Mouse (Mus musculus) kidney, embryonic 16.5 days (tissue): ENCODE results near the gene Edc3. TPM values are rescaled to one million over a fixed set of nuclear protein-coding genes. Genes with fewer than 3 reads are reported as not detected.

Experiments
- ATAC-seq: fragments of 200-750 bp; cut with Nextera tagmentation; 2 replicates; pipeline ENCODE4 v1.8.0; 2017; ENCODE audit warnings: moderate TSS enrichment; ENCODE audit not compliant: low FRiP score, low TSS enrichment
- H3K27ac ChIP-seq: fragments of 300-500 bp; sonication (generic); 2 replicates; pipeline ENCODE4 v1.5.1; 2014; ENCODE audit warnings: low read length
- H3K27me3 ChIP-seq: fragments of 300-500 bp; sonication (generic); 2 replicates; pipeline ENCODE4 v1.6.1; 2014; ENCODE audit warnings: low read length, control low read depth, mixed read lengths; ENCODE audit not compliant: insufficient read depth
- H3K36me3 ChIP-seq: fragments of 300-500 bp; sonication (generic); 2 replicates; pipeline ENCODE4 v1.6.1; 2014; ENCODE audit warnings: low read length, control low read depth, mixed read lengths; ENCODE audit not compliant: insufficient read depth
- H3K4me1 ChIP-seq: fragments of 300-500 bp; sonication (generic); 2 replicates; pipeline ENCODE4 v1.6.1; 2014; ENCODE audit warnings: low read length, control low read depth, mixed read lengths; ENCODE audit not compliant: insufficient read depth
- H3K4me2 ChIP-seq: fragments of 300-500 bp; sonication (generic); replicated peaks from 2 replicates; pipeline ENCODE4 v1.6.1; 2014; ENCODE audit warnings: low read depth, low read length
- H3K4me3 ChIP-seq: fragments of 300-500 bp; sonication (generic); 2 replicates; pipeline ENCODE4 v1.5.1; 2014; ENCODE audit warnings: mild to moderate bottlenecking, low read length
- H3K9ac ChIP-seq: fragments of 300-500 bp; sonication (generic); replicated peaks from 2 replicates; pipeline ENCODE4 v1.6.1; 2014; ENCODE audit warnings: low read length
- H3K9me3 ChIP-seq: fragments of 300-500 bp; sonication (generic); 2 replicates; pipeline ENCODE4 v1.6.1; 2016; ENCODE audit warnings: low read length, control low read depth
- WGBS: fragments of 180-500 bp; shearing (Covaris S2); extraction: QIAGEN DNeasy Blood & Tissue Kit; methylation state at CpG from one replicate; pipeline ENCODE4 v1.1.7; 2014; 5-methylcytosine and 5-hydroxymethylcytosine counted together
- polyA plus RNA-seq: library from polyadenylated mRNA; unstranded; fragments of >200 nt; fragmentation: Nextera tagmentation; extraction: Ambion mirVana; gene quantifications from 2 replicates; pipeline ENCODE4 v1.2.1, GENCODE M21; 2015

Edc3 gene
- polyA plus RNA-seq, 1 experiment from 2014 or later, result 41.2 TPM

GRCm38 (mm10) chr9:57722371-57722770, 14.0 kb downstream of the Edc3 start:
- Histone ChIP-seq H3K4me2 (no peak overlapping the region), H3K27ac (no peak overlapping the region), H3K4me1 (no peaks in the 10 kb centered on the region), H3K4me3 (no peak overlapping the region), H3K27me3 (no peaks in the 10 kb centered on the region), H3K36me3 (peaks cover 32% of the 10 kb centered on the region), H3K9me3 (no peaks in the 10 kb centered on the region), H3K9ac (no peak overlapping the region)
- 94% methylated on average over 1 of the region's 1 CpGs for WGBS
- ATAC-seq, result no peak

GRCm38 (mm10) chr9:57723315-57723715, 15.0 kb downstream of the Edc3 start:
- Histone ChIP-seq H3K4me3 (no peak overlapping the region), H3K27me3 (no peaks in the 10 kb centered on the region), H3K27ac (no peak overlapping the region), H3K9ac (no peak overlapping the region), H3K9me3 (no peaks in the 10 kb centered on the region), H3K4me2 (no peak overlapping the region), H3K36me3 (peaks cover 36% of the 10 kb centered on the region), H3K4me1 (no peaks in the 10 kb centered on the region)
- WGBS, result 68% methylated on average over 5 of the region's 5 CpGs
- ATAC-seq, result no peak

GRCm38 (mm10) chr9:57723796-57724195, 15.5 kb downstream of the Edc3 start:
- H3K27ac ChIP-seq, result no peak overlapping the region
- H3K9ac ChIP-seq, result no peak overlapping the region
- peaks cover 32% of the 10 kb centered on the region for H3K36me3 ChIP-seq
- H3K4me1 ChIP-seq, result no peaks in the 10 kb centered on the region
- H3K9me3 ChIP-seq, result no peaks in the 10 kb centered on the region
- no peak overlapping the region for H3K4me3 ChIP-seq
- WGBS, result 88% methylated on average over 5 of the region's 5 CpGs
- ATAC-seq, result no peak
- H3K27me3 ChIP-seq, result no peaks in the 10 kb centered on the region
- no peak overlapping the region for H3K4me2 ChIP-seq

GRCm38 (mm10) chr9:57724701-57725100, 16.4 kb downstream of the Edc3 start:
- WGBS, result 94% methylated on average over 3 of the region's 3 CpGs
- no peak overlapping the region for H3K4me3 ChIP-seq
- ATAC-seq, result no peak
- H3K9ac ChIP-seq, result no peak overlapping the region
- H3K4me2 ChIP-seq, result no peak overlapping the region
- H3K27me3 ChIP-seq, result no peaks in the 10 kb centered on the region
- H3K27ac ChIP-seq, result no peak overlapping the region
- H3K36me3 ChIP-seq, result peaks cover 37% of the 10 kb centered on the region
- H3K9me3 ChIP-seq, result no peaks in the 10 kb centered on the region
- H3K4me1 ChIP-seq, result no peaks in the 10 kb centered on the region

GRCm38 (mm10) chr9:57728312-57728711, 20.0 kb downstream of the Edc3 start:
- H3K36me3 ChIP-seq, result peaks cover 30% of the 10 kb centered on the region
- H3K27me3 ChIP-seq, result no peaks in the 10 kb centered on the region
- 96% methylated on average over 1 of the region's 1 CpGs for WGBS
- no peak overlapping the region for H3K4me2 ChIP-seq
- no peaks in the 10 kb centered on the region for H3K4me1 ChIP-seq
- no peak for ATAC-seq
- H3K9ac ChIP-seq, result no peak overlapping the region
- H3K9me3 ChIP-seq, result no peaks in the 10 kb centered on the region
- H3K4me3 ChIP-seq, result no peak overlapping the region
- no peak overlapping the region for H3K27ac ChIP-seq

GRCm38 (mm10) chr9:57733606-57734005, 25.3 kb downstream of the Edc3 start:
- Histone ChIP-seq H3K9me3 (no peaks in the 10 kb centered on the region), H3K4me2 (no peak overlapping the region), H3K9ac (no peak overlapping the region), H3K4me3 (no peak overlapping the region), H3K4me1 (no peaks in the 10 kb centered on the region), H3K27ac (no peak overlapping the region), H3K36me3 (peaks cover 18% of the 10 kb centered on the region), H3K27me3 (no peaks in the 10 kb centered on the region)
- no peak for ATAC-seq
- 95% methylated on average over 6 of the region's 6 CpGs for WGBS

GRCm38 (mm10) chr9:57739863-57740262, 31.5 kb downstream of the Edc3 start:
- no peaks in the 10 kb centered on the region for H3K9me3 ChIP-seq
- H3K4me2 ChIP-seq, result no peak overlapping the region
- peaks cover 4% of the 10 kb centered on the region; the same call in 1 of the 2 replicates for H3K36me3 ChIP-seq
- H3K4me1 ChIP-seq, result no peaks in the 10 kb centered on the region
- WGBS, result 90% methylated on average over 5 of the region's 5 CpGs
- ATAC-seq, result no peak
- no peaks in the 10 kb centered on the region for H3K27me3 ChIP-seq
- H3K4me3 ChIP-seq, result no peak overlapping the region
- H3K9ac ChIP-seq, result no peak overlapping the region
- no peak overlapping the region for H3K27ac ChIP-seq

- Histone ChIP-seq H3K27me3 (no peaks in the 10 kb centered on the region), H3K4me3 (no peak overlapping the region), H3K9me3 (no peaks in the 10 kb centered on the region), H3K27ac (no peak overlapping the region), H3K36me3 (peaks cover 44% of the 10 kb centered on the region), H3K9ac (no peak overlapping the region), H3K4me1 (no peaks in the 10 kb centered on the region), H3K4me2 (no peak overlapping the region)
- WGBS, result 64% methylated on average over 3 of the region's 3 CpGs
- ATAC-seq, result no peak
These were observed 36.2 kb downstream of the Edc3 start for GRCm38 (mm10) chr9:57744462-57745091.

- 78% methylated on average over 1 of the region's 1 CpGs for WGBS
- Histone ChIP-seq H3K27me3 (no peaks in the 10 kb centered on the region), H3K36me3 (peaks cover 69% of the 10 kb centered on the region)
These were observed 38.7 kb downstream of the Edc3 start for GRCm38 (mm10) chr9:57747067-57747466.

GRCm38 (mm10) chr9:57748137-57748536, 39.8 kb downstream of the Edc3 start:
- Histone ChIP-seq H3K4me3 (no peak overlapping the region), H3K9me3 (no peaks in the 10 kb centered on the region), H3K4me2 (no peak overlapping the region), H3K4me1 (no peaks in the 10 kb centered on the region), H3K36me3 (peaks cover 79% of the 10 kb centered on the region), H3K27ac (no peak overlapping the region), H3K27me3 (no peaks in the 10 kb centered on the region), H3K9ac (no peak overlapping the region)
- no peak for ATAC-seq
- 91% methylated on average over 6 of the region's 6 CpGs for WGBS

More at GRCm38 (mm10) chr9:57747067-57747466, 38.7 kb downstream of the Edc3 start:
- H3K27ac ChIP-seq, result no peak overlapping the region
- H3K4me3 ChIP-seq, result no peak overlapping the region
- H3K9ac ChIP-seq, result no peak overlapping the region
- H3K9me3 ChIP-seq, result no peaks in the 10 kb centered on the region
- H3K4me2 ChIP-seq, result no peak overlapping the region
- no peak for ATAC-seq
- no peaks in the 10 kb centered on the region for H3K4me1 ChIP-seq
